Mouse (Mus musculus) intestine, embryonic 14.5 days (tissue): ENCODE results near the gene Adamtsl1. TPM values are rescaled to one million over a fixed set of nuclear protein-coding genes. Genes with fewer than 3 reads are reported as not detected.

Experiments
- ATAC-seq: fragments of 200-750 bp; cut with Nextera tagmentation; replicated peaks from 2 replicates; pipeline ENCODE4 v1.8.0; 2017; ENCODE audit warnings: low read depth, moderate number of reproducible peaks, moderate TSS enrichment, moderate library complexity; ENCODE audit not compliant: low FRiP score, low TSS enrichment
- DNase-seq: peaks from one replicate; pipeline ENCODE4 v3.0.0-alpha.2; 2018; ENCODE audit warnings: low spot score
- H3K27ac ChIP-seq: fragments of 300-500 bp; sonication (generic); 2 replicates; pipeline ENCODE4 v1.5.1; 2014; ENCODE audit warnings: low read depth, mild to moderate bottlenecking, control low read depth
- H3K27me3 ChIP-seq: fragments of 300-500 bp; sonication (generic); replicated peaks from 2 replicates; pipeline ENCODE4 v1.6.1; 2014; ENCODE audit warnings: low read length, control low read depth; ENCODE audit not compliant: control insufficient read depth, insufficient read depth
- H3K36me3 ChIP-seq: fragments of 300-500 bp; sonication (generic); 2 replicates; pipeline ENCODE4 v1.6.1; 2014; ENCODE audit warnings: low read length, control low read depth; ENCODE audit not compliant: control insufficient read depth, insufficient read depth
- H3K4me1 ChIP-seq: fragments of 300-500 bp; sonication (generic); replicated peaks from 2 replicates; pipeline ENCODE4 v1.6.1; 2014; ENCODE audit warnings: low read length, control low read depth, mixed read lengths; ENCODE audit not compliant: control insufficient read depth, insufficient read depth
- H3K4me2 ChIP-seq: fragments of 300-500 bp; sonication (generic); 2 replicates; pipeline ENCODE4 v1.6.1; 2014; ENCODE audit warnings: low read length
- H3K4me3 ChIP-seq: fragments of 300-500 bp; sonication (generic); 2 replicates; pipeline ENCODE4 v1.5.1; 2014; ENCODE audit warnings: low read depth, low read length, control low read depth, mixed read lengths
- H3K9ac ChIP-seq: fragments of 300-500 bp; sonication (generic); 2 replicates; pipeline ENCODE4 v1.6.1; 2014; ENCODE audit warnings: mild to moderate bottlenecking, low read length
- H3K9me3 ChIP-seq: fragments of 300-500 bp; sonication (generic); 2 replicates; pipeline ENCODE4 v1.6.1; 2016; ENCODE audit warnings: low read length, control low read depth; ENCODE audit not compliant: control insufficient read depth
- WGBS: fragments of 180-500 bp; shearing (Covaris S2); extraction: QIAGEN DNeasy Blood & Tissue Kit; methylation state at CpG from one replicate; pipeline ENCODE4 v1.1.7; 2014; 5-methylcytosine and 5-hydroxymethylcytosine counted together
- polyA plus RNA-seq: library from polyadenylated mRNA; unstranded; fragments of >200 nt; fragmentation: Nextera tagmentation; extraction: Ambion mirVana; gene quantifications from 2 replicates; pipeline ENCODE4 v1.2.1, GENCODE M21; 2014

Adamtsl1 gene
- polyA plus RNA-seq, 1 experiment from 2014 or later = 12.4 TPM

DNA sequence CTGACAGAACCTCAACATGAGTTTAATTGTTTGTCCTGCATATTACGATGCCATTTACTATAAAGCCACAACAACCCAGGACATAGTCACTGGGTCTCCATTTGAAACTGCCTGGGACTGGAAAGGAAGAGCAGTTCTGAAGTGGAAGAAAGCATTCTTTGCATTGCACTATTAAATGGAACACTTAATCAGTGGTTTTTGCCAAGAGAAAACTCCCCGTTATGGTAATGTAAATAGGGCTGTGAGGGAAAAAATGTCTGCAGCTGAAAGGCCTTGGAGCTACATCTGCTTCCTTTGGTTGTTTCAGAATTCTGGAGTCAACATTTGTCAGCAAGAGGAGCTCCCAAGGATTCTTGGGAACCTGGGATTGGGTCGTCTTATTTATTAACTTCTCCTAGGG lies 462.2 kb downstream of the Adamtsl1 start:
- H3K36me3 ChIP-seq = no peaks in the 10 kb centered on the region
- WGBS = 54% methylated on average over 3 of the region's 3 CpGs
- no peak for DNase-seq

DNA sequence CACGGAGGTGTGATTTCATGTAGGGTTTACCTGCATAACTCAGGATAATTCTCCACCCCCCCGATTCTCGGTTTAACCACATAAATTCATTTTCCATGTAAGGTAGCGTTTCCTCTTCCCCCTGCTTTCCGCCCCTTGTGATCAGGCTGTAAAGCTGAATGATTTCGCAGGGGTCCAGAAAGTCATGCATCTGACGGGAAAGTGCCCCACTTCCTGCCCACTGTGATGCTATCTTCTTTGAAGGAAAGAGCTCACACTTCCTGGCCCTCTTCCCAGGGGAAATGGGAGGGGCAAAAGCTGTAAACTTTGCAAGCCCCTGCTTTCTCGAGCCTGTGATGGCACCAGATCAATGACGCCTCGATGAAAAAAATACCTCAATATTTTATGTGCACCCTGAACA lies 465.2 kb downstream of the Adamtsl1 start:
- no peaks in the 10 kb centered on the region for H3K27me3 ChIP-seq
- H3K4me3 ChIP-seq = no peak overlapping the region
- no peak overlapping the region for H3K9ac ChIP-seq
- H3K4me2 ChIP-seq = no peak overlapping the region
- peaks cover 3% of the 10 kb centered on the region; the same call in 1 of the 2 replicates for H3K4me1 ChIP-seq
- no peak for DNase-seq
- no peaks in the 10 kb centered on the region for H3K9me3 ChIP-seq
- H3K36me3 ChIP-seq = no peaks in the 10 kb centered on the region
- 65% methylated on average over 10 of the region's 10 CpGs for WGBS
- ATAC-seq = no peak
- H3K27ac ChIP-seq = no peak overlapping the region

More for the DNA sequence above, 462.2 kb downstream of the Adamtsl1 start:
- no peak overlapping the region for H3K4me3 ChIP-seq
- peaks cover 3% of the 10 kb centered on the region; the same call in 1 of the 2 replicates for H3K4me1 ChIP-seq
- H3K27ac ChIP-seq = 0 out of 2 replicates have a peak overlapping the region, but pooled peaks have one; percentile 18
- H3K9me3 ChIP-seq = no peaks in the 10 kb centered on the region
- H3K27me3 ChIP-seq = no peaks in the 10 kb centered on the region
- H3K9ac ChIP-seq = no peak overlapping the region
- no peak for ATAC-seq
- H3K4me2 ChIP-seq = no peak overlapping the region

DNA sequence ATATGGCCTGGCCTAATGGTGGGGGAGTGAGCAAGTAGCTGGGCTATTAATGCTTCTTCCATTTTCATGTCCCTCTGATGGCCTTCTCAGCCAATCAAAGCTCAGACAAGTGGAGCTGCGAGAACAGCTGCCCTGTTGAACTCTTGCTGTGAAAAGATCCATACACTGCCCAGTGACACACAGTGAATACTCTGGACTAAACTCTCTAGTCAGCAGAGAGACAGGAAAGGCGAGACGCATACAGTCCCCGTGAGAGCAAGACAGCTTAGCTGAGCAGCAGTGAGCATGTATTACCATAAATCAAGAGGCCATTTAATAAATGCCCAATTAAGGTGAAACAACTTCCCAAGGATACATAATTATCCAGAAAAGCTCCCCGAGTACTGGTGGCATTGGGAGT lies 492.6 kb downstream of the Adamtsl1 start:
- Histone ChIP-seq H3K27me3 (no peaks in the 10 kb centered on the region), H3K4me2 (no peak overlapping the region), H3K4me3 (no peak overlapping the region), H3K27ac (no peak overlapping the region), H3K9me3 (no peaks in the 10 kb centered on the region), H3K9ac (no peak overlapping the region), H3K4me1 (no peaks in the 10 kb centered on the region), H3K36me3 (no peaks in the 10 kb centered on the region)
- no peak for ATAC-seq
- WGBS = 39% methylated on average over 5 of the region's 5 CpGs
- DNase-seq = no peak

DNA sequence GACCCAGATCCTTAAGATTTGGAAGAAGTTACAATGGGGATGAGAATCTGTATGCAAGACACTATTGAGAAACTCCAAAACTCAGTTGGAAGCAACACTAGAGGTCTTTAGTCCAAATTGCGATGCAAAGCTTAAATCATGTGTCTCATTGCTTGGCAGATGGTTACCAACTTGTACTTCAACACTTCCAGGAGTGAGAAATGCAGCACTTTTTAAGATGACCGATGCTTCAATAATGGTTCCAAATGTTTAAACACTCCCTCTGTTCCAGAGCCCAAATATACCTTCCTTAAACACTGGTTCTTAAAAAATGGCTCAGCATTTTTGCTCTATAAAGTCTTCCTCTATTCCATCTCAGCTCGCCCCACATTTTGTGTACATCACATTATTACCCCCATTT lies 499.7 kb downstream of the Adamtsl1 start:
- ATAC-seq (no peak), DNase-seq (no peak)
- H3K36me3 ChIP-seq = no peaks in the 10 kb centered on the region
- no peak overlapping the region for H3K9ac ChIP-seq
- no peaks in the 10 kb centered on the region for H3K9me3 ChIP-seq
- no peak overlapping the region for H3K4me3 ChIP-seq
- H3K27ac ChIP-seq = no peak overlapping the region
- H3K4me2 ChIP-seq = no peak overlapping the region
- whole genome bisulfite sequencing = 95% methylated on average over 3 of the region's 3 CpGs
- H3K27me3 ChIP-seq = no peaks in the 10 kb centered on the region
- no peaks in the 10 kb centered on the region for H3K4me1 ChIP-seq

DNA sequence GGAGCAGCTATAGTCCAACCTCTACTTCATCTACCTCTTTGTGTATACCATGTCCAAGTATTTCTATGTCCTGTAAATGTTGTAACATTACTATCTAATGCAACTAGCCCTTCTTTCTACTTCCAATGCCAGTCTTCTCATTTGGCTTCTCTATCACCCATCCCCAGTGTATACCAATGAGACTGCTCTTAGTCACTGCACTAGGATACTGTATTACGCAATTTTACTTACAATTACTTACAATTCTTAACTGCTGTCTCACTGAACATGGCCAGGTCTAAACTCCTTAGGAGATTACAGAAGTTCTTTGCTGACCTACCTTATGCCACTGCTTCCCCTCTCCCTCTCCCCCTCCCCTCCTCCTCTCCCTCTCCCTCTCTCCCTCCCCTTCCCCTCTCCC lies 505.0 kb downstream of the Adamtsl1 start:
- DNase-seq = no peak
- no peak overlapping the region for H3K4me3 ChIP-seq
- H3K27ac ChIP-seq = no peak overlapping the region
- no peaks in the 10 kb centered on the region for H3K4me1 ChIP-seq
- no peak overlapping the region for H3K9ac ChIP-seq
- no peak for ATAC-seq
- H3K27me3 ChIP-seq = no peaks in the 10 kb centered on the region
- H3K36me3 ChIP-seq = no peaks in the 10 kb centered on the region
- no peak overlapping the region for H3K4me2 ChIP-seq
- H3K9me3 ChIP-seq = no peaks in the 10 kb centered on the region
- 89% methylated on average over 1 of the region's 1 CpGs for WGBS

DNA sequence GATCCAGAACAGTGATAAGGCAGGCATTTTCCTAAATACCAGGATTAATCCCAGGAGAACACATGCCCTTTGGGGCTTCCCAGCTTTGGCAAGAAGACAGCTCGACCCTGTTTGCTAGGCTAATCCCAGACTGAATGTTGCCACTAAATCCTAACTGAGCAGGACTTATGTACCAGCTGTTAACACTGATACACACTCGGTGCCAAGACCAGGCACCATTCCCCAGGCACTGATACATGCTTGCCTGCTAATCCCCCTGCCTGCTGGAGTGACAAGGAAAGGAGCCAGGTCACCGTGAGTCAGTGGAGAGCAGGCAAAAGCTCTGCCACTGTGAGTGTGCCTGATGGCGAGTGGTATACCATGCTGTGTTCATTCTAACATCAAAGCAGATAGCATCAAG lies 505.6 kb downstream of the Adamtsl1 start:
- Histone ChIP-seq H3K27ac (no peak overlapping the region), H3K4me1 (no peaks in the 10 kb centered on the region), H3K27me3 (no peaks in the 10 kb centered on the region), H3K9me3 (no peaks in the 10 kb centered on the region), H3K4me2 (no peak overlapping the region), H3K9ac (no peak overlapping the region), H3K36me3 (no peaks in the 10 kb centered on the region), H3K4me3 (no peak overlapping the region)
- ATAC-seq = no peak
- no peak for DNase-seq
- 50% methylated on average over 4 of the region's 4 CpGs for WGBS

DNA sequence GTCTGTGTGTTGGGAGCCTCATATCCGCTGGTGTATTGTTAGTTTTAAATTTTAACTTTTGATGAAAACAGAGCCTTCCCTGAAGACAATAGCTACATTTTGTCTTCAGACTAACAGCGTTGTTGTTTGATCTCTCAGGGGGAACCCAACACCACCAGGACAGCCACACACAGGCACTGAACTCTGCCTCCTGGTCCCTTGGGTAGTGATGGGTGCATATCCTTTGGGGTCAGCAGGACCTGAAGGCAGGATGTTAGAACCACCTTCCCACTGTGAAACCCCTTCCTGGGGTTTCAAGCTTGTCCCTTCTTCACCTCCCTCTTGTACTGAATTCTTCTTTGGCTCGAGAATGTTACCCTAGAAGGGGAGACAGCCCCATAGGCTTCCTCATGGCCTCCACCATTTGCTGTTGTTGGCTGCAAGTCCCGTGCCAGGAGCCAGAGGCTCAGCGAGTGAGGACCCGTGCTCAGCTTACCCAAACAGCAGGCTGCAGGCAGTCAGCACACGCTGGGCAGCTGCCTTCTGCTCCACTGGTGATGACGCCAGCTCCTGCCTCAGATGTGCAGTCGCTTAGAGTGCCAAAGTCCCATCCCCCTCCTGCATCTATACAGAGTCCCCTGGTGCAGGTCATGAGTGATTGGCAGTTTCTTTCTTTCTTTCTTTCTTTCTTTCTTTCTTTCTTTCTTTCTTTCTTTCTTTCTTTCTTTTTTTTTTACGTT lies 506.6 kb downstream of the Adamtsl1 start:
- Histone ChIP-seq H3K9me3 (no peaks in the 10 kb centered on the region), H3K4me2 (no peak overlapping the region), H3K36me3 (no peaks in the 10 kb centered on the region), H3K4me1 (no peaks in the 10 kb centered on the region), H3K27ac (no peak overlapping the region), H3K27me3 (no peaks in the 10 kb centered on the region), H3K9ac (no peak overlapping the region), H3K4me3 (no peak overlapping the region)
- 63% methylated on average over 10 of the region's 10 CpGs for WGBS
- no peak for ATAC-seq
- DNase-seq = no peak

DNA sequence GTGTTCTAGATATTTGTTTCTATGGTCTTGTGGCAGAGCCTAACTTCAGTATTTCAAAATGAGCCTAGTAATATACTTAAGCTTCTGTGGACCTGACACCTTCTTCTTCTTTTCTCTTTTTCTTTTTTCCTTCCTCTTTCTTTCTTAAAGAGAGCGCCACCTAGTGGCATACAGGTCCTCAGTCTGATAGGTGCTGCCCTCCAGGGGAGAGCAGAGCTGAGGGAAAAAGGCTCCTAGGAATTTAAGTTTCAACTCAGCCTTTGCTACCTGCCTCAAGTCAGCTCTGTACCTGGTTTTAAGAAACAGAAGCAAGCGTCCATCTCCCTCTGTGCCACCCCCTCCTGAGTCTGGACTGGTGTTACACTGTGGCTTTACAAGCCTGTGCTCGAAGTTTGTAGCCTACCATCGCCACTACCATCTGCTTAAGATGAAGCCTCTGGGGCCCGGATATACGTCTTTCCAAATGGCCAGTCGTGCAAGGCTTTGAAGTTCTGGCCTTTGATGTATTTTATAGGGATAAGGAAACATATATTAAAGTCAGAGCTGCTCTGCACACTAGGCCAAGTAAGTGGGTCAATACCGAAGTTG lies 510.7 kb downstream of the Adamtsl1 start:
- Histone ChIP-seq H3K4me2 (no peak overlapping the region), H3K36me3 (no peaks in the 10 kb centered on the region), H3K4me1 (no peaks in the 10 kb centered on the region), H3K9ac (no peak overlapping the region), H3K4me3 (no peak overlapping the region), H3K27ac (no peak overlapping the region), H3K27me3 (no peaks in the 10 kb centered on the region), H3K9me3 (no peaks in the 10 kb centered on the region)
- 47% methylated on average over 8 of the region's 8 CpGs for WGBS
- no peak for ATAC-seq
- DNase-seq = no peak

DNA sequence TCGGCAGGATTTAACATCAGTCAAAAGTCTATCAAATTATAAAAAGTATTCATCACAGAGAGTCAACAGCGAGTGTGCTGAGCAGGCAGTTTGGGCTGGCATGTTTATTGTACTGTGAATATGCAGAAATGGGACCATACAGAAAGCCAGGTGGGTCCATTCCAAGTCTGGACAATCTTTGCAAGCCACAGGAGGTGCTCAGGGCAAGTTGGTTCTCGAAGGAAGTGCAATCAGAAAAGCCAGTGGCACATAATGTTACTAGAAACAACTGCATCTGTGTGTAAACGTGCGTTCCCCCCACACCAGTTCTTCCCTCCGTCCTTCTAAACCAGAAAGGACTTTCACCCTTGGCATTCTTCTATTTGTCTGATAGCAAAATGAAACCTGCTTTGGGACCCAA lies 515.5 kb downstream of the Adamtsl1 start:
- H3K4me3 ChIP-seq = no peak overlapping the region
- DNase-seq (no peak), ATAC-seq (no peak)
- no peaks in the 10 kb centered on the region for H3K4me1 ChIP-seq
- H3K27ac ChIP-seq = no peak overlapping the region
- H3K36me3 ChIP-seq = no peaks in the 10 kb centered on the region
- H3K27me3 ChIP-seq = no peaks in the 10 kb centered on the region
- WGBS = 77% methylated on average over 6 of the region's 6 CpGs
- H3K4me2 ChIP-seq = no peak overlapping the region
- H3K9me3 ChIP-seq = no peaks in the 10 kb centered on the region
- H3K9ac ChIP-seq = no peak overlapping the region
